Comparison of ENCODE assay signal across 8 mouse cellular contexts in genomic region chr11:62613657-62614365, GRCm38 (mm10). TPM values are rescaled to one million over a fixed set of nuclear protein-coding genes. Genes with fewer than 3 reads are reported as not detected.
DNase-seq lines count a peak whose midpoint lies in the region; ATAC-seq and TF ChIP-seq lines count a peak whose summit lies in the region.

No protein-coding gene starts in this region.

- intact Hi-C loops in heart, postnatal 25 days (cut with DNase I): loop anchor here (1.0 to 2.0 kb wide), 2 partner anchors 35 to 61 kb away; partner anchors contain the start of genes Lrrc75a and Mmgt2

- peak; percentile 100 for TF ChIP-seq CTCF in liver, postnatal 0 days (IDR thresholded peaks at IDR 0.05; ENCODE audit: low read depth)
- TF ChIP-seq CTCF in testis, adult 2 months (IDR thresholded peaks at IDR 0.05; ENCODE audit: control insufficient read depth, insufficient read depth, insufficient replicate concordance, low read depth, low read length): peak; percentile 99

- H3K9me3 ChIP-seq in forebrain, embryonic 15.5 days: no peaks in the 10 kb centered on the region
- no peaks in the 10 kb centered on the region for H3K9me3 ChIP-seq in liver, postnatal 0 days (ENCODE audit: low read length)
- H3K9me3 ChIP-seq in neural tube, embryonic 14.5 days (ENCODE audit: control insufficient read depth, low read length): no peaks in the 10 kb centered on the region

- DNase-seq in ES-CJ7 (ENCODE audit: low read depth, low spot score): peak; percentile 98
- DNase-seq in cerebellum, adult 11 months: peak; percentile 89
- peak; percentile 85 for DNase-seq in heart, postnatal 25 days (ENCODE audit: low spot score)
- peak; percentile 96 for DNase-seq in layer of hippocampus, adult 11-12 months (ENCODE audit: low spot score)
- DNase-seq in liver, postnatal 0 days: peak; percentile 91

- H3K9ac ChIP-seq in forebrain, embryonic 15.5 days (replicated peaks): peak overlapping the region; percentile 43
- no peak overlapping the region for H3K9ac ChIP-seq in liver, postnatal 0 days (replicated peaks)
- peak overlapping the region; percentile 37 for H3K9ac ChIP-seq in neural tube, embryonic 14.5 days (replicated peaks; ENCODE audit: low read depth, low read length)

- ATAC-seq in forebrain, embryonic 15.5 days (replicated peaks): peak; percentile 97
- peak; percentile 84 for ATAC-seq in liver, postnatal 0 days
- ATAC-seq in neural tube, embryonic 14.5 days (ENCODE audit: low read depth): peak; percentile 94

- WGBS in forebrain, embryonic 15.5 days: 4% methylated on average over 19 of the region's 19 CpGs
- WGBS in liver, postnatal 0 days (ENCODE audit: insufficient replicate concordance): 33% methylated on average over 19 of the region's 19 CpGs
- 4% methylated on average over 19 of the region's 19 CpGs for WGBS in neural tube, embryonic 14.5 days

- H3K27me3 ChIP-seq in forebrain, embryonic 15.5 days: no peaks in the 10 kb centered on the region
- no peaks in the 10 kb centered on the region for H3K27me3 ChIP-seq in liver, postnatal 0 days (ENCODE audit: insufficient read depth, low read length)
- H3K27me3 ChIP-seq in neural tube, embryonic 14.5 days (ENCODE audit: control insufficient read depth, insufficient read depth, low read length): no peaks in the 10 kb centered on the region
- no peaks in the 10 kb centered on the region for H3K27me3 ChIP-seq in testis, adult 2 months (ENCODE audit: control insufficient read depth, insufficient read depth, low read length)

- peak overlapping the region; percentile 41 for H3K4me2 ChIP-seq in forebrain, embryonic 15.5 days (replicated peaks)
- H3K4me2 ChIP-seq in liver, postnatal 0 days (ENCODE audit: low read depth, low read length): peak overlapping the region; percentile 35; the same call in 1 of the 2 replicates
- peak overlapping the region; percentile 45 for H3K4me2 ChIP-seq in neural tube, embryonic 14.5 days (ENCODE audit: low read depth, low read length)

- H3K27ac ChIP-seq in forebrain, embryonic 15.5 days (replicated peaks): peak overlapping the region; percentile 87
- H3K27ac ChIP-seq in liver, postnatal 0 days (ENCODE audit: low read depth): no peak overlapping the region
- H3K27ac ChIP-seq in neural tube, embryonic 14.5 days (ENCODE audit: low read depth, low read length): peak overlapping the region; percentile 94
- peak overlapping the region; percentile 50; the same call in 1 of the 2 replicates for H3K27ac ChIP-seq in testis, adult 2 months (ENCODE audit: control insufficient read depth, insufficient read depth, low read depth, low read length)

- peak overlapping the region; percentile 22 for H3K4me3 ChIP-seq in forebrain, embryonic 15.5 days
- no peak overlapping the region for H3K4me3 ChIP-seq in liver, postnatal 0 days (ENCODE audit: low read depth, low read length)
- H3K4me3 ChIP-seq in neural tube, embryonic 14.5 days (ENCODE audit: low read depth, low read length): peak overlapping the region; percentile 17; the same call in 1 of the 2 replicates
- H3K4me3 ChIP-seq in testis, adult 2 months (ENCODE audit: control insufficient read depth, low read depth, low read length): peak overlapping the region; percentile 41

- peaks cover 8% of the 10 kb centered on the region; the same call in 1 of the 2 replicates for H3K36me3 ChIP-seq in forebrain, embryonic 15.5 days
- H3K36me3 ChIP-seq in liver, postnatal 0 days (replicated peaks; ENCODE audit: insufficient read depth, low read length): no peaks in the 10 kb centered on the region
- H3K36me3 ChIP-seq in neural tube, embryonic 14.5 days (ENCODE audit: control insufficient read depth, insufficient read depth, low read length): peaks cover 5% of the 10 kb centered on the region; the same call in 1 of the 2 replicates
- no peaks in the 10 kb centered on the region for H3K36me3 ChIP-seq in testis, adult 2 months (ENCODE audit: control insufficient read depth, insufficient read depth, low read length)

- TF ChIP-seq POLR2A in testis, adult 2 months (IDR thresholded peaks at IDR 0.05; ENCODE audit: control insufficient read depth, low read depth, low read length): peak; percentile 32; the same call in 1 of the 2 replicates

- no peak for TF ChIP-seq EP300 in liver, postnatal 0 days (IDR thresholded peaks at IDR 0.05; ENCODE audit: low read depth)

- peaks cover 27% of the 10 kb centered on the region for H3K4me1 ChIP-seq in forebrain, embryonic 15.5 days
- H3K4me1 ChIP-seq in liver, postnatal 0 days (ENCODE audit: insufficient read depth): 0 out of 2 replicates have a peak, but pooled peaks cover 4% of the 10 kb centered on the region
- H3K4me1 ChIP-seq in neural tube, embryonic 14.5 days (ENCODE audit: control insufficient read depth, insufficient read depth, low read length): peaks cover 14% of the 10 kb centered on the region; the same call in 1 of the 2 replicates
- H3K4me1 ChIP-seq in testis, adult 2 months (ENCODE audit: control insufficient read depth, insufficient read depth, low read length): peaks cover 5% of the 10 kb centered on the region

RNA-seq across cellular contexts. Expression of gene Lrrc75a, which starts 34.5 kb away (rescaled TPM):
- 11.1 and 11.3 TPM in 2 replicates for polyA plus RNA-seq in forebrain, embryonic 15.5 days (2015; fragmentation: Nextera tagmentation; extraction: Ambion mirVana)
- 1 to 10 TPM; 4.9 to 6.4 TPM for total RNA-seq in heart, postnatal 25 days (2021)
- polyA plus RNA-seq in liver, postnatal 0 days (2015; fragmentation: Nextera tagmentation; extraction: Ambion mirVana): 1.1 and 1.3 TPM in 2 replicates
- 10.1 and 10.5 TPM in 2 replicates for polyA plus RNA-seq in neural tube, embryonic 14.5 days (2014; fragmentation: Nextera tagmentation; extraction: Ambion mirVana)
- 6.8 and 8.0 TPM in 2 replicates for polyA plus RNA-seq in testis, adult 2 months (2012; rRNA removed)

RNA-seq across cellular contexts. Expression of gene Mmgt2, which starts 34.7 kb away (rescaled TPM):
- 26.2 and 30.7 TPM in 2 replicates for polyA plus RNA-seq in forebrain, embryonic 15.5 days (2015; fragmentation: Nextera tagmentation; extraction: Ambion mirVana)
- 1 to 10 TPM; 6.9 to 7.0 TPM for total RNA-seq in heart, postnatal 25 days (2021)
- 7.8 and 9.6 TPM in 2 replicates for polyA plus RNA-seq in liver, postnatal 0 days (2015; fragmentation: Nextera tagmentation; extraction: Ambion mirVana)
- polyA plus RNA-seq in neural tube, embryonic 14.5 days (2014; fragmentation: Nextera tagmentation; extraction: Ambion mirVana): 25.9 and 27.4 TPM in 2 replicates
- polyA plus RNA-seq in testis, adult 2 months (2012; rRNA removed): 5.2 and 8.6 TPM in 2 replicates

RNA-seq across cellular contexts. Expression of gene Trpv2, which starts 39.5 kb away (rescaled TPM):
- polyA plus RNA-seq in forebrain, embryonic 15.5 days (2015; fragmentation: Nextera tagmentation; extraction: Ambion mirVana): 17.1 and 19.8 TPM in 2 replicates
- total RNA-seq in heart, postnatal 25 days (2021): 1 to 10 TPM; 2.4 to 3.3 TPM
- 4.7 and 5.4 TPM in 2 replicates for polyA plus RNA-seq in liver, postnatal 0 days (2015; fragmentation: Nextera tagmentation; extraction: Ambion mirVana)
- polyA plus RNA-seq in neural tube, embryonic 14.5 days (2014; fragmentation: Nextera tagmentation; extraction: Ambion mirVana): 25.1 and 25.8 TPM in 2 replicates
- 0.67 and 0.97 TPM in 2 replicates for polyA plus RNA-seq in testis, adult 2 months (2012; rRNA removed)
